Mouse (Mus musculus): ENCODE measurements around the gene Klhdc8a.

Klhdc8a gene

GRCm38 (mm10) chr1:132319242-132319641, 20.8 kb downstream of the Klhdc8a start:
- no peak for DNase-seq

- no peak for DNase-seq
These were observed 23.6 kb downstream of the Klhdc8a start for GRCm38 (mm10) chr1:132321821-132322580.

GRCm38 (mm10) chr1:132322711-132323542, 24.5 kb downstream of the Klhdc8a start:
- DNase-seq: no peak

- DNase-seq: no peak
These were observed 28.4 kb downstream of the Klhdc8a start for GRCm38 (mm10) chr1:132326777-132327176.

GRCm38 (mm10) chr1:132327477-132327876, 29.1 kb downstream of the Klhdc8a start:
- no peak for DNase-seq

- no peak for DNase-seq
These were observed 30.1 kb downstream of the Klhdc8a start for GRCm38 (mm10) chr1:132328565-132328964.

- no peak for DNase-seq
These were observed 31.2 kb downstream of the Klhdc8a start for GRCm38 (mm10) chr1:132329656-132330055.

GRCm38 (mm10) chr1:132330397-132330796, 32.0 kb downstream of the Klhdc8a start:
- no peak for DNase-seq

- DNase-seq: no peak
These were observed 32.9 kb downstream of the Klhdc8a start for GRCm38 (mm10) chr1:132331283-132331682.

GRCm38 (mm10) chr1:132333201-132333600, 34.8 kb downstream of the Klhdc8a start:
- no peak for DNase-seq

- no peak for DNase-seq
These were observed 35.3 kb downstream of the Klhdc8a start for GRCm38 (mm10) chr1:132333675-132334141.

GRCm38 (mm10) chr1:132334178-132334801, 35.9 kb downstream of the Klhdc8a start:
- DNase-seq: no peak

- no peak for DNase-seq
These were observed 37.0 kb downstream of the Klhdc8a start for GRCm38 (mm10) chr1:132335378-132335965.

GRCm38 (mm10) chr1:132336921-132337320, 38.5 kb downstream of the Klhdc8a start:
- DNase-seq: peak in 1 of 2 experiments; percentile 38

GRCm38 (mm10) chr1:132338027-132338660, 39.7 kb downstream of the Klhdc8a start:
- DNase-seq: no peak

- peak; percentile 83 to 89 for DNase-seq
These were observed 43.5 kb downstream of the Klhdc8a start for GRCm38 (mm10) chr1:132341731-132342501.

GRCm38 (mm10) chr1:132342518-132342917, 44.1 kb downstream of the Klhdc8a start:
- no peak for DNase-seq

GRCm38 (mm10) chr1:132343191-132343590, 44.8 kb downstream of the Klhdc8a start:
- no peak for DNase-seq

GRCm38 (mm10) chr1:132343656-132344055, 45.2 kb downstream of the Klhdc8a start:
- DNase-seq: no peak

- DNase-seq: no peak
These were observed 47.1 kb downstream of the Klhdc8a start for GRCm38 (mm10) chr1:132345514-132345913.

- DNase-seq: no peak
These were observed 47.9 kb downstream of the Klhdc8a start for GRCm38 (mm10) chr1:132346134-132346851.

Data from spleen, adult 18-20 months (tissue).